Mouse (Mus musculus) bone marrow, adult 2 months (tissue): Measurements from ENCODE around the gene B4galt3. TPM values are rescaled to one million over a fixed set of nuclear protein-coding genes. Genes with fewer than 3 reads are reported as not detected.

Experiments used
- H3K27ac ChIP-seq: fragments of 200-500 bp; 2 replicates; pipeline ENCODE4 v1.5.1; 2012; ENCODE audit warnings: low read depth, mild to moderate bottlenecking, control low read depth, inconsistent platforms, low read length; ENCODE audit not compliant: control insufficient read depth, poor library complexity, insufficient read depth
- H3K4me1 ChIP-seq: fragments of 200-500 bp; 2 replicates; pipeline ENCODE4 v1.6.1; 2011; ENCODE audit warnings: low read length; ENCODE audit not compliant: control insufficient read depth, insufficient read depth
- H3K4me3 ChIP-seq: fragments of 200-500 bp; replicated peaks from 2 replicates; pipeline ENCODE3; 2011; ENCODE audit warnings: mild to moderate bottlenecking, low read depth, low read length, control low read depth; ENCODE audit not compliant: control insufficient read depth
- CTCF ChIP-seq: fragments of 200-500 bp; IDR thresholded peaks from 2 replicates; pipeline ENCODE4 v1.5.1; 2011; ENCODE audit warnings: low read length, control low read depth; ENCODE audit not compliant: control insufficient read depth, insufficient read depth
- POLR2A ChIP-seq: fragments of 200-500 bp; IDR thresholded peaks from 2 replicates; pipeline ENCODE4 v1.6.1; 2011; ENCODE audit warnings: low read depth, mild to moderate bottlenecking, control low read depth, low read length, borderline replicate concordance; ENCODE audit not compliant: control insufficient read depth
- WGBS: fragments of 180-500 bp; shearing (Covaris S2); methylation state at CpG from one replicate; pipeline ENCODE4 v1.1.7; 2018; 5-methylcytosine and 5-hydroxymethylcytosine counted together
- polyA plus RNA-seq: library from polyadenylated mRNA; stranded (reverse); fragments of >200 nt; gene quantifications from 2 replicates; pipeline ENCODE4 v1.2.4, GENCODE M21; 2011; ENCODE audit warnings: low replicate concordance; ENCODE audit not compliant: missing spikeins, insufficient read depth, insufficient read length

B4galt3 gene
- polyA plus RNA-seq, 1 experiment: 67.5 TPM

DNA sequence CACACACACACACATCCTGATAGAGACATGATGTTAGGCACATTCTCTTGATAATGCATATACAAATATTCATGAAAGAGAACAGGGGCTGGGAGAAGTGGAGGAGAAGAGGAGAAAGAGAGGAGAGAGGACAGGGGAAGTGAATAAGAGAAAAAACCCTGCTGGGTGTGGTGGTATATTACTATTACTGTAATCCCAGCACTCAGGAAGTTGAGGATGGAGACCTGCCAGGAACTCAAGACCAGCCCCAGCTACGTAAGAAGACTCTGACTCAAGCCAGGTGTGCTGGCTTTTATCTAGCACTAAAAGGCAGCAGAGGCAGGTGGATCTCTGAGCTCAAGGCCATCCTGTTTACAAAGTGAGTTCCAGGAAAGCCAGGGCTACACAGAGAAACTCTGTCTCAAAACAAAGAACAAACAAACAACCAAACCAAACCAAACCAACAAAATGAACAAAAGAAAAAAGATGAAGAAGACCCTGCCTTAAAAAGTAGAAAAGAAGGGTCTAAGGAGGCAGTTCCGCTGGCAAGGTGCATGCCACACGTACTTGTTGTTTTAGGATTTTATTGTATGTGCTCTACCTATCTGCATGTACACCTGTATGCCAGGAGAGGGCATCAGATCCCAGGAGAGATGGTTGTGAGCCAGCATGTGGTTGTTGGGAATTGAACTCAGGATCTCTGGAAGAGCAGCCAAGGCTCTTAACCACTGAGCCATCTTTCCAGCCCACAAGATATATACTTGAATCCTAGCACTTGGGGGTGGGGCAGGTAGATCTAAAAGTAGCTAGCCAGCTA is 6.3 kb upstream of the B4galt3 start:
- Histone ChIP-seq H3K27ac (no peak overlapping the region), H3K4me1 (no peaks in the 10 kb centered on the region; the same call in 1 of the 2 replicates), H3K4me3 (no peak overlapping the region)
- 54% methylated on average over 3 of the region's 3 CpGs for WGBS
- TF ChIP-seq POLR2A: no peak
- peak; percentile 32; the same call in 1 of the 2 replicates for TF ChIP-seq CTCF

DNA sequence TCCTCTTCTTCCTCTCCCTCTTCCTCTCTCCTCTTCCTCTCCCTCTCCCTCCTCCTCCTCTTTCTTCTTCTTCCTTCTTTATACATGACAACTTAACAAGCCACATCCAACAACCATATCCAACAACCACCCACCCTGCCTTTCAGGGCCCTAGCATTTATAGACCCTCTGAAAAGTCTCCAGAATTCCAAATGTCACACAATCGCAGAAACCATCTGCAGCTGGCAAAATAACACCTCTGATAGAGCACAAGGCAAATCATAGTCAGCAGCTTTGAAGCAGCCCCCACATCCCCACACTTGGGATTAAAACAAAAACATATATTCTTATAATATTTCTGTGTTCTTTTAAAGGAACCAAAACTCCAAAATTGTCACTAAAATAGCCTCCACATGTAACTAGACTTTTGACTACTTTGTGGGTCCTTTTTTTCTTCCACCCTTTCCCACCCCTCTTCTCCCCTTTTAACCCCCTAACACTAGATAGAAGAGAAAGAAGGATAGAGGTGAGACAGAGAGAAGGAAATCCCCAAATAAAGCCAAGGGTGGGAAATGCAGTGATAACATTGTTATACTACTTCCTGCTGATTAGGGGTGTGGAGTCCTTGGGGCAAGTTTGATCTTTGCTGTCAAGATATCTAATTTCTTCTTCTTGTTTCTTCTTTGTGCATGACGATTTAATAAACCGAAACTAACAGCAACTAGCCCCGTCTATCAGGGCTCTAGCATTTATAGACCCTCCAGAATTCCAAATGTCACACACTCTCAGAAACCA is 4.0 kb upstream of the B4galt3 start:
- Histone ChIP-seq H3K4me1 (no peaks in the 10 kb centered on the region), H3K27ac (no peak overlapping the region), H3K4me3 (no peak overlapping the region)
- TF ChIP-seq CTCF (no peak), POLR2A (no peak)
- WGBS: 42% methylated on average over 4 of the region's 4 CpGs

DNA sequence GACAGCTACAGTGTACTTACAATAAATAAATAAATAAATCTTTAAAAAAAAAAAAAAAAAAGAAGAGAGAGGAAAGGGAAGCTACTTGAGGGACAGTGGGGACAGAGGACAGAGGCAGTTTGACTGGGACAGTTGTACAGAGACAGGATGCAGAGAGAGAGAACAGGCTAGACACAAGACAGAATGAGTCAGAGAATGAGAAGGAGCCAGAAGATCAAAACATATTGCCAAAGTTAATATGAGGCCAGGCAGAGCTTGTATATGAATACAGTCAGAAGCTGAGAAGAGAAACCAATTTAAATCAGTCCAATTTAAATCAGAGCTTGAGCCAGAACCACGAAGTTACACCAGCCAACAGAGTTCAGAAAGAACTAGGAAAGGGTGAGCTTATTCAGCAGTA is 1.8 kb upstream of the B4galt3 start:
- TF ChIP-seq POLR2A (no peak), CTCF (no peak)
- H3K4me1 ChIP-seq: peaks cover 2% of the 10 kb centered on the region; the same call in 1 of the 2 replicates
- H3K27ac ChIP-seq: no peak overlapping the region
- H3K4me3 ChIP-seq: no peak overlapping the region
- 44% methylated on average over 1 of the region's 1 CpGs for WGBS

DNA sequence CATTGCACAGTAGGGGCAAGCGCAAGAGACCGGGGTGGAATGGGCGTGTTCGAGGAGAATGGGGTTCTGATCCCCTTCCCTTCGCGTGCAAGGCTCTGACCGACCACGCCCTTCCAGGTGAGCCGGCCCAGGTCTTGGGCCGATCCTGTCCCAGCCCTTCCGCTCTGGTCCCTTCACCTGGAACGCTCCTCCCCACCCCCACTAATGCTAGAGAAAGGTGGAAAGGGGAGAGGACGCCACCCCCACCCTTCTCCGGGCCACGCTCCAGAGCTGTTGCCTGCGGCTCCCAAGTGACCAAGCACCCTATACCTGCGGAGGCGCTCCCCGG is 409 bp downstream of the B4galt3 start:
- TF ChIP-seq CTCF (no peak), POLR2A (no peak)
- Histone ChIP-seq H3K4me3 (peak overlapping the region; percentile 95), H3K4me1 (peaks cover 2% of the 10 kb centered on the region; the same call in 1 of the 2 replicates), H3K27ac (peak overlapping the region; percentile 78)
- 2% methylated on average over 19 of the region's 19 CpGs for WGBS

DNA sequence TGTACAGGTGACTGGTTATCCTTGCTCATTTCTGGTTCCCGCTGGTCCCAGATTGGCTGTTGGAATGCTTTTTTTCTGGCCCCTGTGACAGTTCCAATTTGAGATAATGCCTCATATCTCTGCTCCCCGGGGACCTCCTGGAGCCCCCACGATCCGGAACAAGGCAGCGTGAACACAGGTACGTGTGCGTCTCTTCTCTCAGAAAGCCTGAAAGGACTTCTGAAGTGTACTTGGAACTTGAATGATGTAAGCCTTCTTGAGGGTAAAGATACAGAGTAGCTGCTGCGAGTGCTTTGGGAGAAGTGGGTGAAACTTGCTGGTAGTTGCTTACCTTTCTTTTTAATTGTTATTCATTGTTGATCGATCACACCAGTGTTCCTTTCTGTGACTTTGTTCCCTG is 1.1 kb downstream of the B4galt3 start:
- WGBS: 56% methylated on average over 9 of the region's 9 CpGs
- no peak for TF ChIP-seq POLR2A
- TF ChIP-seq CTCF: no peak
- Histone ChIP-seq H3K4me3 (peak overlapping the region; percentile 95), H3K4me1 (peaks cover 2% of the 10 kb centered on the region; the same call in 1 of the 2 replicates), H3K27ac (peak overlapping the region; percentile 78; the same call in 1 of the 2 replicates)

DNA sequence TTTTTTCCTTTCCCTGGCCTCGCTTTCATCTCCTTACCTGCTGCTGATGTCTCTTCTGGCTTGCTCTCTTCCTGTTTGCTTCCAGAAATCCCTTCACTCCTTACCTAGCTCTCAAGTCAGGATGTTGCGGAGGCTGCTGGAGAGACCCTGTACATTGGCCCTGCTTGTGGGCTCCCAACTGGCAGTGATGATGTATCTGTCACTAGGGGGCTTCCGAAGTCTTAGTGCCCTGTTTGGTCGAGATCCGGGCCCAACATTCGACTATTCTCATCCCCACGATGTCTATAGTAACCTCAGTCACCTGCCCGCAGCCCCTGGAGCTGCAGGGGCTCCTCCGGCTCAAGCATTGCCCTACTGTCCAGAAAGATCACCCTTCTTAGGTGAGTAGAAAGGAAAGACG is 1.5 kb downstream of the B4galt3 start:
- peaks cover 2% of the 10 kb centered on the region; the same call in 1 of the 2 replicates for H3K4me1 ChIP-seq
- TF ChIP-seq POLR2A (no peak), CTCF (no peak)
- peak overlapping the region; percentile 85 for H3K27ac ChIP-seq
- WGBS: 41% methylated on average over 10 of the region's 10 CpGs
- peak overlapping the region; percentile 48 for H3K4me3 ChIP-seq

DNA sequence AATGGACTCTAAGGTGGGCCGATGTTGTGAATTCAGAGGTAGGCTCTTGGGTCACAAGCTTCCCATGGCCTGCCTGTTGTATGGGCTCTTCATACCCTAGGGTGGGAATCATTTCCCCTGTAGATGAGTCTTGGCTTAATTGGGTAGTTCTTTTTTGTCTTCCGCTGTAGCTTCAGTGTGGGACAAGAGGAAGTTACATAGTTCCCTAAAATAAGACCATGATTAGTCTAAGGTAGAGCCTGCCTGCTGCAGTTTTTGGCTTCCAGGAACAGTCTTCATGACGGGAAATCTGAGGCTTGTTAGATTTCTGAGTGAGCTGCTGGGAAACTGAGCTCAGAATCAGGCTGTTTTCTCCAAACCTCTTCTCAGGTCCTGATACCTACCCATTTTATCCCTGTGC is 2.0 kb downstream of the B4galt3 start:
- WGBS: 25% methylated on average over 3 of the region's 3 CpGs
- peaks cover 2% of the 10 kb centered on the region; the same call in 1 of the 2 replicates for H3K4me1 ChIP-seq

DNA sequence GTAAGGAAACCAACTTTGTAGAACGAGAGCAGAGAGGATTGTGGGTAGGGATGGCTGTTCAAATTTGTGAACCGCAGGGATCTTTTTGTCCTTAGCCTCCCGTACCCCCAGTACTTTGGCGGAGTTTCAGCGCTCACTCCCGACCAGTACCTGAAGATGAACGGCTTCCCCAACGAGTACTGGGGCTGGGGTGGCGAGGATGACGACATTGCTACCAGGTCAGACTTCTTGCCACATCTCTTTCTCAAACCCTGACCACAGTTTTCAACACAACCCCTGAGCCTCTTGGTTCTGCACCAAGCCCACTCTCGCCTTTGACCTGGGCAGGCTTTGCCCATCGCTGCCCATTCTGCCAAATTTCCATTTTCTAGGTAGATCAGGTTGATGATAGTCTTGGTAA is 4.0 kb downstream of the B4galt3 start:
- no peak for TF ChIP-seq POLR2A
- no peak for TF ChIP-seq CTCF
- Histone ChIP-seq H3K4me3 (no peak overlapping the region), H3K4me1 (peaks cover 3% of the 10 kb centered on the region; the same call in 1 of the 2 replicates), H3K27ac (peak overlapping the region; percentile 50)
- whole genome bisulfite sequencing: 49% methylated on average over 12 of the region's 12 CpGs

More for the DNA sequence above, 2.0 kb downstream of the B4galt3 start:
- TF ChIP-seq POLR2A: no peak
- no peak for TF ChIP-seq CTCF
- peak overlapping the region; percentile 85 for H3K27ac ChIP-seq
- H3K4me3 ChIP-seq: peak overlapping the region; percentile 48
